Mouse (Mus musculus) cortical plate, adult 2 months (tissue): ENCODE data around the gene Nudt9.

Source experiments
- CTCF ChIP-seq: fragments of 200-500 bp; IDR thresholded peaks from 2 replicates; pipeline ENCODE4 v1.5.1; 2011; ENCODE audit warnings: mild to moderate bottlenecking, control low read depth, low read length; ENCODE audit not compliant: insufficient read depth; ENCODE audit errors: extremely low read depth
- POLR2A ChIP-seq: fragments of 200-500 bp; IDR thresholded peaks from 2 replicates; pipeline ENCODE4 v1.6.1; 2011; ENCODE audit warnings: mild to moderate bottlenecking, low read length, control low read depth; ENCODE audit not compliant: insufficient read depth; ENCODE audit errors: extremely low read depth

GRCm38 (mm10) chr5:104062773-104063551 is 16.9 kb downstream of the Nudt9 start:
- no peak for TF ChIP-seq CTCF
- TF ChIP-seq POLR2A: no peak
